Mouse (Mus musculus): ENCODE data around the gene Fam166b. TPM values are rescaled to one million over a fixed set of nuclear protein-coding genes. Genes with fewer than 3 reads are reported as not detected.
A peak's percentile ranks its signal among the peaks of the same experiment; 100 is the strongest.

Gene Fam166b
- polyA plus RNA-seq (2016; fragmentation: Nextera tagmentation; extraction: Ambion mirVana) = 1.3 TPM in 1 of 2 replicates, not detected in the other

DNA sequence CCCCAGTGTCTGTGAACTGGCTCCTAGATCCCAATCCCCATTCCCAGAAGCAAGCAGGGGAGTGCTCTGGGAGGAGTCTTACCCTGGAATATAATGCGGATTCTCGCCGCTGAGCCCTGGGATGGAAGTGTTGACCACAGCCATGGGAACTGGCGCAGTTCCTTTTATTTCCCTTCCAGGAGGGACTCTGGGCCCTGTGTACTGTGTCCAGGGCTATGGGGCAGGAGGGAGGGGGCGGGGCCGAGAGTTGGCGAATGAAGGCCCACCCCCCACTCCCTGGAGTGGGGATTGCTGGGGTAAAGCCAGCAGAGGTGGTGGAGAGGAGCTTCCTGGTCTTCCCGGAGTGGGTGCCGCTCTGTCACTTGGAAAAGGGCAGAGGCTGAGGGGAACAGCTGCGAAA lies at the start of gene Fam166b:
Gene Fam166b, minus strand, starts transcription at position 189 of the 400 bp plus-strand sequence.
- Histone ChIP-seq H3K27ac (no peak within 1 kb of the TSS), H3K27me3 (peaks cover 59% of the 10 kb centered on the region), H3K9ac (peak within 1 kb of the TSS; percentile 24; the same call in 1 of the 2 replicates), H3K4me3 (0 out of 2 replicates have a peak within 1 kb of the TSS, but pooled peaks have one; percentile 1), H3K4me2 (replicated peaks) (peak within 1 kb of the TSS; percentile 20; the same call in 1 of the 2 replicates), H3K9me3 (replicated peaks) (no peaks in the 10 kb centered on the region), H3K4me1 (peaks cover 30% of the 10 kb centered on the region), H3K36me3 (peaks cover 30% of the 10 kb centered on the region)
- no peak for ATAC-seq (ENCODE audit: low FRiP score)
- WGBS = 4% methylated on average over 10 of the region's 10 CpGs

DNA sequence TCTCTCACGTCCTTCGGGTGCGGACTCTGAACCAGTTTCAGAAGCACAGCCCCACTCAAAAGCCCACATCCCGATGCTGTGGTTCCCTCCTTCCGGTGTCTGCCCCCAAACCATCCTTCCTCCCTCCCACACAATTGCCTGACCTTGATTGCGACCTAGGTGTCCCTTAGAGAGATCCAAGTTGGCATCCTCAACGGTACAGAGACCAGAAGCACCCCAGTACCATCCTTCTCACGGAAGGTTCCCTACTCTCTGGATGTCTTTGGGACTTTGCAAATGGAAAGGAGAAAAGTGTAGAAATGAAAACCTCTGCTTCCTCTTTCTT lies 49.6 kb upstream of the Fam166b start:
- Histone ChIP-seq H3K4me2 (replicated peaks) (peak overlapping the region; percentile 47), H3K4me1 (peaks cover 3% of the 10 kb centered on the region; the same call in 1 of the 2 replicates), H3K9me3 (replicated peaks) (no peaks in the 10 kb centered on the region), H3K27me3 (no peaks in the 10 kb centered on the region), H3K27ac (no peak overlapping the region), H3K9ac (no peak overlapping the region), H3K4me3 (peak overlapping the region; percentile 24), H3K36me3 (no peaks in the 10 kb centered on the region)
- 51% methylated on average over 8 of the region's 8 CpGs for WGBS
- ATAC-seq (ENCODE audit: low FRiP score) = peak; percentile 52

GRCm38 (mm10) chr4:43477857-43478533 lies 49.1 kb upstream of the Fam166b start:
- Histone ChIP-seq H3K9me3 (replicated peaks) (no peaks in the 10 kb centered on the region), H3K36me3 (no peaks in the 10 kb centered on the region), H3K9ac (no peak overlapping the region), H3K27me3 (no peaks in the 10 kb centered on the region), H3K4me2 (replicated peaks) (peak overlapping the region; percentile 47), H3K4me1 (peaks cover 3% of the 10 kb centered on the region; the same call in 1 of the 2 replicates), H3K27ac (no peak overlapping the region), H3K4me3 (peak overlapping the region; percentile 24)
- peak; percentile 93 for ATAC-seq (ENCODE audit: low FRiP score)
- 16% methylated on average over 11 of the region's 11 CpGs for WGBS

- Histone ChIP-seq H3K4me1 (peaks cover 3% of the 10 kb centered on the region; the same call in 1 of the 2 replicates), H3K4me3 (no peak overlapping the region), H3K36me3 (no peaks in the 10 kb centered on the region), H3K27ac (no peak overlapping the region), H3K9ac (no peak overlapping the region), H3K27me3 (no peaks in the 10 kb centered on the region), H3K9me3 (replicated peaks) (no peaks in the 10 kb centered on the region), H3K4me2 (replicated peaks) (no peak overlapping the region)
- no peak for ATAC-seq (ENCODE audit: low FRiP score)
- 83% methylated on average over 6 of the region's 6 CpGs for WGBS
These were observed 47.7 kb upstream of the Fam166b start for GRCm38 (mm10) chr4:43476604-43477003.

DNA sequence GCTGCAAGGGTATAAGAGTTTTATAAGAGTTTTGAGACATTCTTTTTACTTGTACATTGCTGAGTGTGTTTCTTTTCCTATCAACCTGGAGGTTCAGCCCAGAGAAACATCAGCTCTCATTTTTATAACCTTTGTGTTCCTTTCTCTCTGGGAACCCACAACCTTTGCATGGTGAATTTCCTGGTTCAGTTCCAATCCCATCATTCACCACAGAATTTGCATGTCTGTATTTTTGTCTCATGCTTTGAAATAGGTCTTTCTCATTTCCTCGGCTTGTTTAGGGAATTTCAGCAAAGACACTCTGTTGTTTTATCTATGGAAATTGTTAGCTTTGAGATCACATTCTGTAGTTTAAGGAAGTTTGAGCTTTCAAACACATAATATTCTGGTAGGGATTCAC lies 44.7 kb upstream of the Fam166b start:
- 84% methylated on average over 1 of the region's 1 CpGs for WGBS
- H3K4me2 ChIP-seq (replicated peaks) = no peak overlapping the region
- ATAC-seq (ENCODE audit: low FRiP score) = no peak
- H3K27me3 ChIP-seq = no peaks in the 10 kb centered on the region
- peaks cover 3% of the 10 kb centered on the region; the same call in 1 of the 2 replicates for H3K4me1 ChIP-seq
- H3K9ac ChIP-seq = no peak overlapping the region
- H3K4me3 ChIP-seq = no peak overlapping the region
- H3K36me3 ChIP-seq = no peaks in the 10 kb centered on the region
- H3K9me3 ChIP-seq (replicated peaks) = no peaks in the 10 kb centered on the region
- no peak overlapping the region for H3K27ac ChIP-seq

DNA sequence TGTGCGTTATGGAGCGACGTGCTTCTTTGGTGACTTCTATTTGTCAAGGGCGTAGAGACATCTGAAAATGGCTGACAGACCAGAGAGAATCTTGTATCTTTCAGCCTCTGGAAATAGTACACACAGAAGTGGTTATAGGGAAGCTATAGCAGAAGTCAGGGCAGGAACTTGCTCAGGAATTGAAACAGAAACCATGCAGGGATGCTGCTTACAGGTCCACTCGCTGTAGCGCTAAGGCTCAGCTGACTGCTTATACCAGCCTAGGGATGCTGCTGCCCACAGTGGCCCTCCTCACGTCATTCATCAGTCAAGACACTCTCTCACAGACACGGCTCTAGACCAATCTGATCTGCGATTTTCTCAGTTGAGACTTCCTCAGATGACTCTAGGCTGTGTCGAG lies 41.4 kb upstream of the Fam166b start:
- Histone ChIP-seq H3K27ac (no peak overlapping the region), H3K4me3 (no peak overlapping the region), H3K4me2 (replicated peaks) (no peak overlapping the region), H3K36me3 (no peaks in the 10 kb centered on the region), H3K27me3 (no peaks in the 10 kb centered on the region), H3K9ac (no peak overlapping the region), H3K9me3 (replicated peaks) (no peaks in the 10 kb centered on the region), H3K4me1 (no peaks in the 10 kb centered on the region)
- ATAC-seq (ENCODE audit: low FRiP score) = no peak
- WGBS = 93% methylated on average over 10 of the region's 10 CpGs

DNA sequence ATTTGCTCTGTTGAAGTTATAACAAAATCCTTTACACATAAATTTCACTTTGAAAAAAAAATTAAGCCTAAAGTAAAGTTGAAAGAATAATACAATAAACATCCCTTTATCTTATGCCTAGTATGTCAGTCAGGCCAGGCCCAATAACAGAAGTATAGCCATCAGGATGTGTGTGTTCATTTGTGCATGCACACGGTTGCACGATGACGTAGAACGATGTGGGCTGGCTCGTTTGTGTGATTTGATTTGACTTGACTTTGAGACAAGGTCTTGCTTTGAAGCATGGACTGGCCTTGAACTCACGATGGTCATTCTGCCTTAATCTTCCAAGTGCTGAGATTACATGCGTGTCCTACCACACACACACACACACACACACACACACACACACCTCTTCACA lies 37.9 kb upstream of the Fam166b start:
- H3K27me3 ChIP-seq = no peaks in the 10 kb centered on the region
- H3K4me1 ChIP-seq = no peaks in the 10 kb centered on the region
- WGBS = 93% methylated on average over 7 of the region's 7 CpGs
- no peaks in the 10 kb centered on the region for H3K36me3 ChIP-seq
- no peak overlapping the region for H3K9ac ChIP-seq
- no peaks in the 10 kb centered on the region for H3K9me3 ChIP-seq (replicated peaks)
- H3K4me3 ChIP-seq = no peak overlapping the region
- H3K4me2 ChIP-seq (replicated peaks) = no peak overlapping the region
- ATAC-seq (ENCODE audit: low FRiP score) = no peak
- no peak overlapping the region for H3K27ac ChIP-seq

DNA sequence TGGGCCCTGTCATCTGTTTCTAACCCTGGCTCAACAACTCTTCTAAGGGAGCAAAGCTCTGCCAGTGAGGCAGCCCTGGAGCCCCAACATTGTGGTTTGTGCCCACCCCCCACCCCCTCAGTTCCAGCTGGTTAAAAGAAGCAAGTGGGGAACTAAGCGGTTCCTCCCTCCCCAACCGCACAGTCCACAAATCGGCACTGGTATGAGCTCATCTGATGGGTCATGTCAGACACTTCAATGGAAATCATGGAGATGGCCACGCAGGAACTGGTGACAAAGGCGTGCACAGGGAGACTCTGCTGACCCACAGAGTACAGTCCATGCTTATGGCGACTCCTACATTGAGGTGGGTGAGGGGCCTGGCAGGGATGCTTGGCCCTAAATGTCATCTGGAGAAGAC lies 37.0 kb upstream of the Fam166b start:
- ATAC-seq (ENCODE audit: low FRiP score) = no peak
- Histone ChIP-seq H3K27ac (no peak overlapping the region), H3K9ac (no peak overlapping the region), H3K4me1 (no peaks in the 10 kb centered on the region), H3K36me3 (no peaks in the 10 kb centered on the region), H3K27me3 (no peaks in the 10 kb centered on the region), H3K4me2 (replicated peaks) (no peak overlapping the region), H3K9me3 (replicated peaks) (no peaks in the 10 kb centered on the region), H3K4me3 (no peak overlapping the region)
- 92% methylated on average over 6 of the region's 6 CpGs for WGBS

GRCm38 (mm10) chr4:43463102-43463501 lies 34.2 kb upstream of the Fam166b start:
- Histone ChIP-seq H3K27ac (no peak overlapping the region), H3K4me3 (no peak overlapping the region), H3K27me3 (no peaks in the 10 kb centered on the region), H3K9me3 (replicated peaks) (no peaks in the 10 kb centered on the region), H3K4me1 (no peaks in the 10 kb centered on the region), H3K9ac (no peak overlapping the region), H3K4me2 (replicated peaks) (no peak overlapping the region), H3K36me3 (no peaks in the 10 kb centered on the region)
- 92% methylated on average over 5 of the region's 5 CpGs for WGBS
- ATAC-seq (ENCODE audit: low FRiP score) = no peak

GRCm38 (mm10) chr4:43457124-43457523 lies 28.2 kb upstream of the Fam166b start:
- Histone ChIP-seq H3K27ac (no peak overlapping the region), H3K27me3 (peaks cover 27% of the 10 kb centered on the region), H3K4me2 (replicated peaks) (no peak overlapping the region), H3K9me3 (replicated peaks) (no peaks in the 10 kb centered on the region), H3K36me3 (no peaks in the 10 kb centered on the region), H3K4me1 (peaks cover 15% of the 10 kb centered on the region), H3K4me3 (no peak overlapping the region), H3K9ac (no peak overlapping the region)
- no peak for ATAC-seq (ENCODE audit: low FRiP score)
- WGBS = 18% methylated on average over 8 of the region's 8 CpGs

DNA sequence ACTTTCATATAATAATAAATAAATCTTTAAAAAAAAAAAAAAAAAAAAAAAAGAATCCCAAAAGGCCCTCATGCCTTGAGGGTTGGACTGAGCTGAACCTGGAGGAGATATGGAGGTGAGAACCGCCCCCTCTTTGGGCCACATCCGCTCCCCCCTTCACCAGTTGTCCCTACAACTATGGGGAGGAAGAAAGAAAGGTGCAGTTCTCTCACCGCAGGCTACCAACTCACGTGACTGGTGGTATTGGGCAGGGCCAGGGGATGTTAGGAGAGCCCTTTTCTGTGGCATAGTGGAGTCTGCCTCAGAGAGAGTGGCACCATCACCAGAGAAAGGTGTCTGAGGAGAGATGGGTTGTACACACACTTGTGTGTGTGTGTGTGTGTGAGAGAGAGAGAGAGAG lies 27.5 kb upstream of the Fam166b start:
- WGBS = 25% methylated on average over 4 of the region's 4 CpGs
- ATAC-seq (ENCODE audit: low FRiP score) = no peak

DNA sequence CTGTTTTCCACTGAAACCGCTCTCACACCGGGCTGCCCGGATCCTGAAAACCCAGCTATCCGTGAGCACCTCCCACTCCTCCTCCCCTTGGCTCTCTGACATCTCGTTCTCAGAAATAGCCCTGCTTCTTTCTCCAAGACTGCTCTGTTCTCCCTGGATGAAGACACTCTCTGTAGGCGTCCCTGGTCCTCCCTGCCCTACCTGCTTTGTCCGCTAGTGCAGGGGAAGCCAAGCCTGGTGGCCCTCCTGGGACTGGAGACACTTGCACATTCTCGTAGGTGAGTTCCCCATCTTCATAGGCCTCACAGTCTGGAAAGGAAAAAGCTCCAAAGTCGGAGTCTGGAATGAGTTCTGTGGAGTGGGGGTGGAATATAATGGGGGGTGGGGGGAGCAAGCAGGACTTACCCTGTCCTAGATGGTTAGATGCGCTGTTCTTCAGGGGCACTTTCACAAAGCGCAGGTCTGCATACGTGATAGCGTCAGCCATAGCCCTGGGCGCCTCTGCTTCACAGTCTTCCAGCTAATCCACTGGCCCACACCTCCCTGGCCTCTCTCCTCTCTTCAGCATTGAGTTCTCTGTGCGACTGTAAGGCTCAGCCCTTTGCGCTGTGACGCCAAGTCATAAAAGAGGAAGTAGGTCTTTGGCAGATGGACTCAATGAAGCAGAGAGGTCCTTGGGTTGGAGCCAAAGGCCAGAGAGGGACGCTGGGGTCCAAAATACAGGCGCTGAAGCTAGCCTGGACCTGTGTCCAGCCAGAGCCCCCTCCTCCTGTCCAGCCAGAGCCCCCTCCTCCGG lies 25.3 kb upstream of the Fam166b start, which contains the start of gene Cd72:
Gene Cd72, minus strand, starts transcription at position 588 of the 796 bp plus-strand sequence.
- Histone ChIP-seq H3K9ac (no peak within 1 kb of the TSS), H3K36me3 (no peaks in the 10 kb centered on the region), H3K4me1 (peaks cover 15% of the 10 kb centered on the region), H3K9me3 (replicated peaks) (no peaks in the 10 kb centered on the region), H3K4me3 (peak within 1 kb of the TSS; percentile 15), H3K27ac (no peak within 1 kb of the TSS), H3K4me2 (replicated peaks) (peak within 1 kb of the TSS; percentile 50), H3K27me3 (peaks cover 27% of the 10 kb centered on the region)
- 33% methylated on average over 20 of the region's 20 CpGs for WGBS
- ATAC-seq (ENCODE audit: low FRiP score) = no peak

More for the DNA sequence above, 27.5 kb upstream of the Fam166b start:
- no peak overlapping the region for H3K27ac ChIP-seq
- H3K9me3 ChIP-seq (replicated peaks) = no peaks in the 10 kb centered on the region
- peaks cover 27% of the 10 kb centered on the region for H3K27me3 ChIP-seq
- no peak overlapping the region for H3K4me2 ChIP-seq (replicated peaks)
- no peak overlapping the region for H3K4me3 ChIP-seq
- H3K9ac ChIP-seq = no peak overlapping the region
- no peaks in the 10 kb centered on the region for H3K36me3 ChIP-seq
- peaks cover 15% of the 10 kb centered on the region for H3K4me1 ChIP-seq

Measured in hindbrain, embryonic 12.5 days (tissue).